Mouse (Mus musculus) spleen, embryonic (tissue): Measurements from ENCODE around the gene Sec13.
"Not testable (repeated sequence)": the region's sequence is repeated elsewhere in the genome, so short reads cannot be mapped to it uniquely, and the experiment has no call there.

Experiments
- CTCF ChIA-PET: fragments of 350-600 bp; sonication (Branson Sonifier 250); formaldehyde crosslinking; loops from one replicate; lab custom pipeline; 2022; lab: Charles Lee

Sec13 gene

DNA sequence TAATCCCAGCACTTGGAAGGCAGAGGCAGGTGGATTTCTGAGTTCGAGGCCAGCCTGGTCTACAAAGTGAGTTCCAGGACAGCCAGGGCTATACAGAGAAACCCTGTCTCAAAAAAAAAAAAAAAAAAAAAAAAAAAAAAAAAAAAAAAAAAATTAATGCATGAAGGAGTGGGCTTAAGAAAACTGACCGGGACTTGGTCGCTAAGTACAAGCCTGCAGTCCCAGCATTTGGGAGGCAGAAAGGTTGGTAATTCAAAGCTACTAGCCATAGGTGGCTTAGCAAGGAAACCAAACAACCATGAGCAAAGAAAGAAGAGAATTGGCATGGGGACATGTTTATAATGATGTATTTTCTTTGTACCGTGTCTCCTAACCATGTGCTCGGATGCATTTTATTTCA lies 27.2 kb downstream of the Sec13 start:
- CTCF ChIA-PET = not testable (repeated sequence)

DNA sequence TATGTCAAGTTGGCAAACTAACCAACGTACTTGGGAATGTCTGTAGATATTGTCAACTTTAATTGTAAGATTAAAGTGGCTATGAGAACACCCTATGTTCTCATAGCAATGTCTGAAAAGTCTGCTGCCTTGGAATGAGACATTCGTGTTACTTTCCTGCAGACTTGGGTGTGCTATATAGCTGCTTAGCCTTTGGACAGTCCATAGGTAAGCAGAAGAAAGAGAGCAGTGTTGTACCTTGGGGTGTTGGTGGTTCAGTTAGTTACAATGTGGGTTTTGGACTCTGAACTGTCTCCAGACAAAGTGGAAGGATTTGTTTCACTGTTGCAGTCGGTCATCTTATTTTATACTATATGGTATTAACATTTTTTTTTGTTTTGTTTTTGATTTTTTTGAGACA lies 27.8 kb downstream of the Sec13 start:
- CTCF ChIA-PET = interaction anchor here (0.6 kb wide), 2 partner anchors 76 to 485 kb away, joined by 3 to 5 read pairs; no protein-coding TSS in a partner anchor

- CTCF ChIA-PET = interaction anchor here (0.7 to 0.8 kb wide), 2 partner anchors 35 to 90 kb away, joined by 3 to 5 read pairs; no protein-coding TSS in a partner anchor
These were observed 43.0 kb downstream of the Sec13 start for GRCm38 (mm10) chr6:113697222-113698205.

GRCm38 (mm10) chr6:113696582-113697221 lies 43.8 kb downstream of the Sec13 start, which contains the start of gene Tatdn2:
Tatdn2 (plus strand) TSS chr6:113697050.
- CTCF ChIA-PET = interaction anchor here (0.7 to 0.8 kb wide), 2 partner anchors 16 to 91 kb away, joined by 4 to 5 read pairs; no protein-coding TSS in a partner anchor

DNA sequence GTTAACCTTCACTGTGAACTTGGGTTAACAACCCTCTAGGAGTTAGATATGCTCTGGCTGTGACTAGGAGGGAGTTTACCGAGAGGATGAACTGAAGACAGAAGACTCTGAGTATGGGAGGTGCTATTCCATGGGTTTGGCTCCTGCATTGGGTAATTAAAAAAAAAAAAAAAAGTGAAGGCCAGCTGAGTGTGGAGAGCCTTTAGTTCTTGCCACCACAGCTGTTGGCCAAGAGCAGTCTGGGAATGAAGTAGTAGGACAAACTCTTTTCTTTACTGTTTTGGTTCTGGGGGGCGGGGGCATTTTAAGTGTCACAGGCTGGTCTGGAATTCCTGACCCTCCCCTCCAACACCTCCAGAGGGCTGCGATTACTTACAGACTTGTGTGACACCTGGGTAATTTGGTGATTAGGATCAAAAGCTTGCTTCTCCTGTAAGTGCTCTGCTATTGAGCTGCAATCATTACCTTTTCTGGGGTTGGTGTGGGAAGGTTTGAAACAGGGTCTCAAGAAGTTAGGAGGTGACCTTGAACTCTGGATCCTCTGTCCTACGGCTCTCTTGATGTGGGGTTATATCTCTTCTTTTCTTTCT lies 44.7 kb downstream of the Sec13 start:
- CTCF ChIA-PET = interaction anchor here (0.7 to 0.8 kb wide), 2 partner anchors 15 to 41 kb away, joined by 3 to 4 read pairs; no protein-coding TSS in a partner anchor

DNA sequence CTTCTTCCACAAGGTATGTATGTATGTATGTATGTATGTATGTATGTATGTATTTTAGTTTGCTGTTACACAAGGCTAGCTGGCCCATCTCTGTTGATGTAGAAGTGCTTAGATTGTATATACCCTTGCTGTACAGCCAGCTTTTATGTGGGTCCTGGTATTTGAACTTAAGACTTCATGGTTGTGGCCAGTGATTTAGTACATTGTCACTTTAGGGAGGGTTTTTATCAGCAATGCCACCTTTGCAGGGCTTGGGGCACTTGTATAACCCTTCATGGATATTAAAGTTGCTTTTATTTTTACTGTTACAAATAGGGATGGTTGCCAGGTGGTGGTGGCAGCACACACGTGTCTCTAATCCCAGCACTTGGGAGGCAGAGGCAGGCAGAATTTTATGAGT lies 45.3 kb downstream of the Sec13 start:
- CTCF ChIA-PET = interaction anchor here (0.7 kb wide), 1 partner anchor 19 kb away, joined by 3 read pairs; no protein-coding TSS in a partner anchor

- CTCF ChIA-PET = no interaction called here
These were observed 47.2 kb downstream of the Sec13 start for GRCm38 (mm10) chr6:113693377-113693776.

GRCm38 (mm10) chr6:113692661-113693133 lies 47.8 kb downstream of the Sec13 start:
- CTCF ChIA-PET = interaction anchor here (0.7 kb wide), 1 partner anchor 73 kb away, joined by 3 read pairs; no protein-coding TSS in a partner anchor

DNA sequence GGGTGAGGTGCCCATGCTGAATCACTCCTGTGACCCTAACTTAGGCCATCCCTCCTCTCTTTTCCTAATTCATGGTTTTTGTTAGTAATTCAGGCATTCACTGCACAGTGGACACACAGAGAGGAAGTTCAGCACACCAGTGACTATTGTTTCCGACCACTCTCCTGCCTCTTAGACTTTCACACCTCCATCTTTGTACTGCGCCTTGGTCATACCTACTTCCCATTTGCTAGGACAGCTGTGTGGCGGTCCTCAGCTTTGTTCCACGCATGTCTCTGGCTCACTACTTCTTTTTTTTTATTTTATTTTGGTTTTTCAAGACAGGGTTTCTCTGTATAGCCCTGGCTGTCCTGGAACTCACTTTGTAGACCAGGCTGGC lies 49.5 kb downstream of the Sec13 start:
- CTCF ChIA-PET = no interaction called here

DNA sequence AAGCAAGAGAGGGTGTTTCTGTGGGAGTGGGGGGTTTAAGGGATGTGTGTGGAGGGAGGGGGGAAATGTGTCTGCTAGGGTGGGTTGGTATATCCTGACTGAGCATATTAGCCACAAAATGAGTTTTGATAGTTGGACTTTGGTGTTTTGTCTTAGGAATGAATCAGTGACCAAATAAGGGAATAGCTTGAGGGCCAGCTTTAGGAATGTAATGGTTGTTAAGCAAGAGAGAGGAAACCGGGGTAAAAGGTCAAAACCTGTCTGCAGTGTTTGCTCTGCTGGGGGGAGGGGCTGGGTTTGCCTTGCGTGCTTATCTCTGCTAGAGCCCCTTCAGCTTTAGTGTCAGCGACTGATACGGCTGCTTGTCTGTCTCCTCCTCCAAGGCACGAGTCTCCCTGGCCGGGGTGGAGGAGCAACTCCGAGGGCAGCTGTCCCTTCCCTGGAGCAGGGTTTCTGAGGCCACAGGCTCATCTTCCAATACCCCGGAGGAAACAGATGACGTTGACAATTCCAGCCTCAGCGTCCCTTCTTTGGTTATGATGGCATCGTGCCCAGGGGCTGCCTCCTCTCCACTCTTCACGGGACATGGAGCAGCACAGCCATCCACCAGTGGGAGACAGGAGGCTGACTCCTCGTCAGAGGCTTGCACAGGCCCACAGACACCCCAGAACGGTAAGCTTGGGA lies 50.0 kb downstream of the Sec13 start:
- CTCF ChIA-PET = no interaction called here

DNA sequence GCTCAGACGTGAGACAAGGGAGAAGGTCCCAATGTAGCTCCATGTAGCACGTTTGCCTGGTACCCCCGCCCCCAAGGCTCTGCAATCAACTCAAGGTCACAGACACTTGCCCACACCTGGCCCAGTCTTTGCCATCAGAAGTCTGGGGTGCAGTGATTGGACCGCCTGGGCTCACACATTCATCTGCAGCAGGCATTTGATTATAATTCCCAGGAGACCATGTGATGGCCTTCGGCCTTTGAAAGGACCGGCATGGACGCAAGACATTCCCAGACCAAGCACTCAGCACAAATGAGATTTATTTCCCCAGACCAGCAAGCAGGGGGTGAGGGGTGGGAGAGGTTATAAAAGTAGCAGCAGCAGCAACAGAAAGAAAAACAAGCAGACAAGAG lies 50.5 kb downstream of the Sec13 start:
- CTCF ChIA-PET = no interaction called here

- CTCF ChIA-PET = no interaction called here
These were observed 53.9 kb downstream of the Sec13 start for GRCm38 (mm10) chr6:113686551-113687125.

DNA sequence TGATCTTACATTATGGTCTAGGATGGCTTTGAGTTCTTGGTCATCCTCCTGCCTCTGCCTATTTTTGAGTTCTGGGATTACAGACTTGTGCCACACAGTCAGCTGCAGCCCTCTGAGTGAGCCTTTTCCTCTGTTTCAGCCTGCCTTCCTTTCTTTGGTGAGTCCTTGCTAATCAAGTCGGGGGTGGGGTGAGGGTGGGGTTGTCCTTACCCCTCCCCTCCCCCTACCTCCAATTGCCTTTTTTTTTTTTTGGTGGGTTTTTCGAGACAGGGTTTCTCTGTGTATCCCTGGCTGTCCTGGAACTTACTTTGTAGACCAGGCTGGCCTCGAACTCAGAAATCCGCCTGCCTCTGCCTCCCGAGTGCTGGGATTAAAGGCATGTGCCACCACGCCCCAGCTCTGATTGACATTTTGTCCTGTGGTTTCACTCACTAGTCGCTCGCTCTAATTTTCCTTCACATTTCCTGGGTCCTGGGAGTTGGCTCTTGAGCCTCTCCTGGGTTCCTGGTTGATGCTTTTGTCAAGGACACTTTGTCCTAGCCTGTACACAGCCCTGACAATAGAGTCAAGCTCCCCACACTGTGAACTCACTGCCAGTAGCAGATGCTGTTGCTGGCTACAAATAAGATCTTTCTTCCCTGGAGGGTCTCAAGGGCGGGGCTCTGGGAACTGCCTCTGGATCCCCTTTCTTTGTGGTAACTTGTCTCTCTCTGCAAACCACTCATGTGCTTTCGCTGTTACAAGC lies 57.3 kb downstream of the Sec13 start:
- CTCF ChIA-PET = interaction anchor here (0.6 to 0.7 kb wide), 2 partner anchors 20 to 67 kb away, joined by 6 to 8 read pairs; no protein-coding TSS in a partner anchor

GRCm38 (mm10) chr6:113681271-113681670 lies 59.3 kb downstream of the Sec13 start:
- CTCF ChIA-PET = interaction anchor here (0.7 to 1.3 kb wide), 2 partner anchors 15 to 43 kb away, joined by 4 to 5 read pairs; partner anchors contain the start of gene Irak2

- CTCF ChIA-PET = no interaction called here
These were observed 60.5 kb downstream of the Sec13 start for GRCm38 (mm10) chr6:113679993-113680566.

GRCm38 (mm10) chr6:113678246-113679012 lies 62.1 kb downstream of the Sec13 start:
- CTCF ChIA-PET = no interaction called here
